Mouse (Mus musculus) heart, embryonic 13.5 days (tissue): ENCODE data around the gene Spint2. TPM values are rescaled to one million over a fixed set of nuclear protein-coding genes. Genes with fewer than 3 reads are reported as not detected.
A peak's percentile ranks its signal among the peaks of the same experiment; 100 is the strongest.
"Not testable (repeated sequence)": the region's sequence is repeated elsewhere in the genome, so short reads cannot be mapped to it uniquely, and the experiment has no call there.

ENCODE experiments used
- ATAC-seq: fragments of 200-750 bp; cut with Nextera tagmentation; 2 replicates; pipeline ENCODE4 v1.8.0; 2017; ENCODE audit warnings: moderate TSS enrichment; ENCODE audit not compliant: insufficient number of reproducible peaks, low FRiP score, low TSS enrichment; ENCODE audit errors: extremely low read depth
- H3K27ac ChIP-seq: fragments of 300-500 bp; sonication (generic); replicated peaks from 2 replicates; pipeline ENCODE4 v1.5.1; 2015; ENCODE audit warnings: moderate library complexity, mild to moderate bottlenecking, inconsistent platforms
- H3K27me3 ChIP-seq: fragments of 300-500 bp; sonication (generic); replicated peaks from 2 replicates; pipeline ENCODE4 v1.6.1; 2015; ENCODE audit warnings: mild to moderate bottlenecking, inconsistent platforms
- H3K36me3 ChIP-seq: fragments of 300-500 bp; sonication (generic); 2 replicates; pipeline ENCODE4 v1.6.1; 2015; ENCODE audit warnings: mild to moderate bottlenecking, inconsistent platforms
- H3K4me1 ChIP-seq: fragments of 300-500 bp; sonication (generic); 2 replicates; pipeline ENCODE4 v1.6.1; 2015; ENCODE audit warnings: inconsistent platforms
- H3K4me2 ChIP-seq: fragments of 300-500 bp; sonication (generic); 2 replicates; pipeline ENCODE4 v1.6.1; 2015; ENCODE audit warnings: inconsistent platforms, mild to moderate bottlenecking, moderate library complexity
- H3K4me3 ChIP-seq: fragments of 300-500 bp; sonication (generic); 2 replicates; pipeline ENCODE4 v1.5.1; 2015; ENCODE audit warnings: moderate library complexity, mild to moderate bottlenecking, inconsistent platforms
- H3K9ac ChIP-seq: fragments of 300-500 bp; sonication (generic); 2 replicates; pipeline ENCODE4 v1.6.1; 2015; ENCODE audit warnings: inconsistent platforms, mild to moderate bottlenecking, moderate library complexity
- H3K9me3 ChIP-seq: fragments of 300-500 bp; sonication (generic); 2 replicates; pipeline ENCODE4 v1.6.1; 2016; ENCODE audit warnings: inconsistent platforms
- WGBS: fragments of 180-500 bp; shearing (Covaris S2); methylation state at CpG from one replicate; pipeline ENCODE4 v1.1.7; 2015; ENCODE audit warnings: mixed read lengths; 5-methylcytosine and 5-hydroxymethylcytosine counted together
- polyA plus RNA-seq: library from polyadenylated mRNA; unstranded; fragments of >200 nt; fragmentation: Nextera tagmentation; extraction: Ambion mirVana; gene quantifications from 2 replicates; pipeline ENCODE4 v1.2.1, GENCODE M21; 2015

The Spint2 gene
- polyA plus RNA-seq, 1 experiment from 2014 or later: 111 TPM

DNA sequence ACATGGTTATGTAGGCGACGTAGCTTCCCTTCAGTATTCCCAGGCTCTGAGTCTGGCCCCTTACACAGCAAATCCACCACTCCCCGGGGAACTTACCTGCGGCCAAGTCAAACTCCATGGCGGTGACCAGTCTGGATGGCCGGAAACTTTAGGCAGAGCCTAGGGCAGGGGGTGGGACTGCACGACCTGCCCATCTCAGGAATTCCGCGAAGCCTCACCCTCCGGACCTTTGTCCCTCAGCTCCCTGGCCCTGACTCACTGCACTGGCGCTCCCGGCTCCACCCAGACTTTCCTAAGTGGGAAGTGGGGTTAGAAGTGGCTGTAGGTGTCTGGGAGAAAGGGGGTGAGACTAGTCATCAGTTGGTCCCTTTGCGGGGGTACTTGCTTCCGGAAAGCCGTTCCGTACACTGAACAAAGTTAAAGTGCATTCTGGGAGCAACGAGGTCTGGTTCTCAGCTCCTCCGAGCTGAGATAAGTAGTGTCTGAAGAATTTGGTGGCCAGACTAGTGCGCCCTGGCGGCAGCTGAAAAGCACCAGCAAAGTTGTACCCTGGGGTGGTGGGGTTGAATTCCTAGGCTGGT is 33.4 kb downstream of the Spint2 start, which contains the start of gene 2200002D01Rik:
TSS of gene 2200002D01Rik (minus strand) at position 206 of the 581 bp plus-strand sequence.
- Histone ChIP-seq H3K4me1 (peaks cover 39% of the 10 kb centered on the region), H3K27me3 (no peaks in the 10 kb centered on the region), H3K9me3 (no peaks in the 10 kb centered on the region), H3K4me3 (peak within 1 kb of the TSS; percentile 51), H3K4me2 (peak within 1 kb of the TSS; percentile 81), H3K36me3 (peaks cover 33% of the 10 kb centered on the region), H3K9ac (peak within 1 kb of the TSS; percentile 75), H3K27ac (peak within 1 kb of the TSS; percentile 24; the same call in 1 of the 2 replicates)
- WGBS: 4% methylated on average over 20 of the region's 20 CpGs
- ATAC-seq: peak; percentile 38; the same call in 1 of the 2 replicates

DNA sequence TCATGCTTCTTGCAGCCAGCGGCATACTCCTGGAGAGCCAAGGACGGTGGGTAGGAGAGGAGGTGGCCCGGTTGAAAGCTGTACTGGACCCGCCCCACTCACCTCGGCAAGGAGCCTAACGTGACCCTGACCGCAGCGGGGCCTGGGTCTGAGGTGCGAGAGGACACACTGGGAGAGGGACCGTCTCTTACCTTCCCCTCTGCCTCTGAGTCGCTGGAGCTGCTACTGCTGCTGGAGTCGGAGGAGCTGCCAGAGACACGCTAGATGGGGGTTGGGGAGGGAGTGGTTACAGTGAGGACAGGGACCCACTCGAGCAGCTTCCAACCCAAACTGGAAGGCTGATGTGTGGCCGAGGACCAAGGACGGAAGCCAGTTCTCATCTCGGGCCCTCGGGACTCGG is 34.0 kb downstream of the Spint2 start:
- peak overlapping the region; percentile 81 for H3K4me2 ChIP-seq

DNA sequence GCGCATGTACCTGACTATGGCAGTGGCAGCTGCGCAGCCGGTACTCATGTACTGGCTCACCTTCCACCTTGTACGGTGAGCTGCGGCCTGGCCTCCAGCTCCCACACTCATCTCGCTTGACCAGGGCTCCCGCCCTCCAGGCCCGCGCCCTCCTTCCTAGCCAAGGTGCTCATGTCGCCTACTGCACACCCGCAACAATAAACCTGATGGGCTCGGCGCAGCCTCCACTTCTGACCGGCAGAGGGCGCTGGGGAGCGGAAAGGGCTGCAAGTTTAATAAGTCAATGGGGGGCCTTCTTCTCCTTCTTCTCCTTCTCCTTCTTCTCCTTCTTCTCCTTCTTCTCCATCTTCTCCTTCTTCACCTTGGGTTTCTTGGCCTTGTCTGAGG is 34.4 kb downstream of the Spint2 start:
- H3K36me3 ChIP-seq: peaks cover 33% of the 10 kb centered on the region
- WGBS: 21% methylated on average over 16 of the region's 16 CpGs
- H3K27ac ChIP-seq: no peak overlapping the region
- H3K4me2 ChIP-seq: peak overlapping the region; percentile 81
- peak overlapping the region; percentile 51 for H3K4me3 ChIP-seq
- peak overlapping the region; percentile 75 for H3K9ac ChIP-seq
- no peaks in the 10 kb centered on the region for H3K27me3 ChIP-seq
- peaks cover 34% of the 10 kb centered on the region for H3K4me1 ChIP-seq
- no peak for ATAC-seq
- no peaks in the 10 kb centered on the region for H3K9me3 ChIP-seq

More for the DNA sequence above, 34.0 kb downstream of the Spint2 start:
- Histone ChIP-seq H3K36me3 (peaks cover 33% of the 10 kb centered on the region), H3K9ac (peak overlapping the region; percentile 75), H3K27me3 (no peaks in the 10 kb centered on the region), H3K4me1 (peaks cover 34% of the 10 kb centered on the region), H3K27ac (peak overlapping the region; percentile 24; the same call in 1 of the 2 replicates), H3K4me3 (peak overlapping the region; percentile 51), H3K9me3 (no peaks in the 10 kb centered on the region)
- no peak for ATAC-seq
- 9% methylated on average over 19 of the region's 19 CpGs for WGBS

DNA sequence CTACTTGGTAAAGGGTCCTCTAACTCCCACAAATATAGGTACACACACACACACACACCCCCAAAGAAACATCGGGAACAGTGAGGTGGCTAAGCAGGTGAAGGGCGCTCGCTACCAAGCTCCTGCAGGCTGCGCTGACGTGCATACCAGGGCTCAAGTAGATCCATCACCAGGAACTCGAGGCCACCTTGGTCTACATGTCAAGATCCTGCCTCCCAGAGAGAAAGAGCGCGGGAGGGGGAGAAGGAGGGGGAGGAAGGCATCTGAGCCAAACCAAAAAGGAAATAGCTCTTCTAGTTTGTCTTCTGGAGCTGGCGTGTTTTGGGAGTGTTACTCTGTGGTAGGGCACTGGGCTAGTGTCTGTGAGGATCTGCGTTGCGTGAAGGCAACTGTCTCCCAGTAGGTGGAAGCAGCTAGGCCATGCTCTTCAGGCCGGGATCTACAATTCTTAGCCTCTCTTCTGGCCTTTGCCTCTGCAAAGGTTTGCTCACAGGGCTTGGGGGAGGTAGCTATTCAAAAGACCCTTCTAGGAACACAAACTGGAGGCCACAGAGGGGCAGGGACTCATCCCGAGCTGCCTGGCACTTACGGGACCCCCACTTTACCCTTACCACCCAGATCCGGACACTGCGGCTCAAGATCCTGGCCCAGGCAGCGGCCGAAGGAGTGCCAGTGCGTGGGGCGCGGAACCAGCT is 34.9 kb downstream of the Spint2 start:
- WGBS: 74% methylated on average over 21 of the region's 21 CpGs
- no peaks in the 10 kb centered on the region for H3K9me3 ChIP-seq
- no peak for ATAC-seq
- H3K36me3 ChIP-seq: peaks cover 33% of the 10 kb centered on the region
- H3K4me2 ChIP-seq: peak overlapping the region; percentile 81
- H3K27me3 ChIP-seq: no peaks in the 10 kb centered on the region
- H3K4me1 ChIP-seq: peaks cover 34% of the 10 kb centered on the region
- peak overlapping the region; percentile 51 for H3K4me3 ChIP-seq
- H3K9ac ChIP-seq: peak overlapping the region; percentile 30; the same call in 1 of the 2 replicates
- H3K27ac ChIP-seq: no peak overlapping the region

DNA sequence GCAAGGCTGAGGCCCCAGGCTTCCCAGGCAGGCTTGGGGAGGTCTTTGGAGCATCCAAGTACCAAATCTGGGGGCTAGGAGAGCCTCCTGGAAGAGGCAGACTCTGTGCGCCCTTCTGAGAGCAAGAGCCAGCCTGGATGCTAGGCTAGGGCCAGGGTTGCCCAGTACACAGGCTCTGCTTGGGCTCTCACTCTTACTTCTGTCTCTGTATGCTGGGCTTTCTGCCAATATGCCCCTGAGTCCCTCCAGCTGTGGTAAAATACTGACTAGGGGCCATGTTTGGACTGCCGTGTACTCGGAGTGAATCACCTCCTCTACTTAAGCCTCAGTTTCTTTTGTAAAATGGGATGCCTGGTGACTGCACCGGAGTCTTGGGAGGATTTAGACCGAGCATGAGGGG is 35.7 kb downstream of the Spint2 start:
- H3K4me2 ChIP-seq: no peak overlapping the region
- no peaks in the 10 kb centered on the region for H3K9me3 ChIP-seq
- ATAC-seq: no peak
- H3K36me3 ChIP-seq: peaks cover 38% of the 10 kb centered on the region
- H3K27me3 ChIP-seq: no peaks in the 10 kb centered on the region
- H3K27ac ChIP-seq: no peak overlapping the region
- peaks cover 34% of the 10 kb centered on the region for H3K4me1 ChIP-seq
- 65% methylated on average over 5 of the region's 5 CpGs for WGBS
- H3K4me3 ChIP-seq: no peak overlapping the region
- H3K9ac ChIP-seq: 0 out of 2 replicates have a peak overlapping the region, but pooled peaks have one; percentile 7

DNA sequence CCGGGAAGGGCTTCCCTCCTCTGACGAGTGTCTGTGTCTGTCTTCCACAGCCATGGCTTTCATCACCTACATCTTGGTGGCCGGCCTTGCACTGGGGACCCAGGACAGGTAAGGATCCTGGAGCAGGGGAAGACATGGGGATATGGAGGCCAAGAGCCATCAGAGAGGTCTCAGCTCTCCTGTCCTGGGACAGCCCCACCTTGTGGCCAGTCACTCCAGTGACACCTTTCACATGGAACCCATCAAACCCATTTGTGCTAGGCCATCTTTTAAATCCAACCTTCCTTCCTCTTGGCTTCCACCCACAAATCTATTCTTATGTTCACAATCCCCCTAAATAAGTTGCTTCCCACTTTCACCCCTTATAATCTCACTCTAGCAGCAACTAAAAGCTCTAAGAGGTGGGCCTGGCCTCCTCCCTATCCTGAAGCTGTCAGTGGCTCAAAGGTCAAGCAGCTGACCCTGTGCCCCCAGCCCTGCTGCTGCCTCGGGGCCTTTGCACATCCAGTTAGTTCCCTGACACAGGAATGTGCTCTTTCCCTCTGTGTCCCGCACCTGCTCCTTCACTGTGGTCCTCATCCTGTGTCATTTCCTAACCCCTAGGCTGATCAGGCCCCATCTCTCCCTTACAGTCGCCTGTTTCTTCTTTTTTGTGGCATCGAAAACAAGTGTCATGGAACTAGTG is 36.8 kb downstream of the Spint2 start:
- Histone ChIP-seq H3K4me2 (no peak overlapping the region), H3K4me1 (peaks cover 38% of the 10 kb centered on the region), H3K27ac (no peak overlapping the region), H3K36me3 (peaks cover 38% of the 10 kb centered on the region), H3K9ac (no peak overlapping the region), H3K4me3 (no peak overlapping the region), H3K9me3 (no peaks in the 10 kb centered on the region), H3K27me3 (no peaks in the 10 kb centered on the region)
- no peak for ATAC-seq
- 76% methylated on average over 7 of the region's 7 CpGs for WGBS

DNA sequence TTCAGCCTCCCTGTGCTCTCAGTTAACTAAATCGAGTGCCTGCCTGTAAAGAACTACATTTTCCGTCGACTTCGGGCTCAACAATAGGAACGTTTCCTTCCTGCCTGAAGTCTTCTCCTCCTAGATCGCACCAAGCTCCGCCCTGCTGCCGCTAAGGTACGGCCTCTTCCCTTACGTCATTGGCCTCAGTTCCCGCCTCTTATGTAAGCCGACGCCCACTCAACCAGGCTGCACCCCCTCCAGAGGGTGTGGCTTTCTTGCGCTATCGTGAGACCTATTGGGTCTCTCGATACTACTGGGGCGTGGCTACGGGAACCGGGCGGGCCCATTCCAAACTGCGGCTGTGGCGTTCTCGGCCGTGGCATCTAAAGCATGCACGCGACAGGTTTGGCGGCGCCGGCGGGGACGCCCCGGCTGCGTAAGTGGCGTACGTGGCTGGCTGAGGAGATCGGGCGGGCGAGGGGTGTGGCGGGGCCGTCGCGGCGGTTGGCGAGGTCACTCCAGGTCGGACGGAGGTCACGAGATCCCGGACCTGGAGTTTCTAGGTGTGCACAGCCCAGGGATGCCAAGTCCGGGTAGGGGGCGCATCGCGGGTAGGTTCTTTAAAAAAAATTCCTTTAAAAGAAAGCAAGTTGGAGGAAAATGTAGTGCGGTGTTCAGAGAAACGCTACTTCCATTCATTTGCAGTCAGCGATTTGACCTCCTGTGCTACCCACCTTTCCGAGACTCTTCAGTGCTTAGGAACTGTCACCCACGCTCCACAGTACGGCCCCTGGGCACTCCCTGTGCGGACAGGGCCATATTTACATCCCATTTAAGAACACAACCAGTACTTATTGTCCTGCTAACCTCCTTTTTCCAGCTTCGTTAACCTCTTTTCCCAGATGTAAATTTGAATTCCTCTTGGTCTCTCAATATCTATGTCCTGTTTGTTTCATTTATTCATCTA is 43.4 kb downstream of the Spint2 start, which contains the start of gene Yif1b:
TSS of gene Yif1b (plus strand) at position 311 of the 949 bp plus-strand sequence.
- no peaks in the 10 kb centered on the region; the same call in 1 of the 2 replicates for H3K27me3 ChIP-seq
- H3K4me1 ChIP-seq: peaks cover 36% of the 10 kb centered on the region
- H3K4me2 ChIP-seq: peak within 1 kb of the TSS; percentile 75
- no peaks in the 10 kb centered on the region for H3K9me3 ChIP-seq
- peak; percentile 97 for ATAC-seq
- H3K27ac ChIP-seq: peak within 1 kb of the TSS; percentile 95
- peaks cover 4% of the 10 kb centered on the region; the same call in 1 of the 2 replicates for H3K36me3 ChIP-seq
- H3K4me3 ChIP-seq: peak within 1 kb of the TSS; percentile 70
- peak within 1 kb of the TSS; percentile 84 for H3K9ac ChIP-seq
- WGBS: 1% methylated on average over 60 of the region's 60 CpGs

DNA sequence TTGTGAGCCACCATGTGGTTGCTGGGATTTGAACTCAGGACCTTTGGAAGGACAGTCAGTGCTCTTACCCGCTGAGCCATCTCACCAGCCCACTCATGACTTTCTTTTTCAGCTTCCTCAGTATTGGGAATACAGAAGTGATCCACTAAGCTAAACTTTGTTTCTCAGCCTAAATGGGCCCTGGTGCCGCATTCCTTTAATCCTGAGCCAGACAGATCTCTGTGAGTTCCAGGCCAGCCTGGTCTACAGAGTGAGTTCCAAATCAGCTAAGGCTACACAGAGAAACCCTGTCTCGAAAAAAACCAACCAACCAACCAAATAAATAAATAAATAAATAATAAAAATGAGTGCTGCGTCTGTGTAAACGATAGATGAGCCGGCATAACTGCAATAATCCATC is 44.1 kb downstream of the Spint2 start:
- peak overlapping the region; percentile 70 for H3K4me3 ChIP-seq
- H3K36me3 ChIP-seq, H3K9me3 ChIP-seq, ATAC-seq, H3K27me3 ChIP-seq: not testable (repeated sequence)
- H3K4me2 ChIP-seq: peak overlapping the region; percentile 75
- H3K27ac ChIP-seq: peak overlapping the region; percentile 95
- WGBS: 27% methylated on average over 6 of the region's 6 CpGs
- H3K9ac ChIP-seq: peak overlapping the region; percentile 82
- H3K4me1 ChIP-seq: peaks cover 39% of the 10 kb centered on the region

DNA sequence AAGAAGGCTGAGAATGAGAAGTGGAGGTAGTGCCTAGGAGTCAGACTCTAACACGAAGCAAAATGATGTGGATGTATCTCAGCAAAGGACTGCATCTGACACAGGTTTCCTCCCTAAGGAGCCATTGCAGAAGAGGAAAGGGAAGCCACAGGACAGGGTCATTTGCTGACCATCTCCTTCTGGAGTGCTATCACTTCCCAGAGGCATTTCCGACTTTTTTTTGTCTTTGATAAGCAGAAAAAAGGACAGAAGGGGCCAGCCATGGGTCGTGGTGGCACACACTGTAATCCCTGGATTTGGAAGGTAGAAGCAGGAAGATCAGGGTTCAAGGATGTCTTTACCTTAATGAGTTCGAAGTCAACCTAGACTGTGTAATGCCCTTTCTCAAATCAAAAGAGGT is 45.1 kb downstream of the Spint2 start:
- Histone ChIP-seq H3K4me2 (no peak overlapping the region), H3K4me1 (peaks cover 47% of the 10 kb centered on the region), H3K27me3 (peaks cover 14% of the 10 kb centered on the region), H3K9ac (no peak overlapping the region), H3K36me3 (peaks cover 4% of the 10 kb centered on the region; the same call in 1 of the 2 replicates), H3K27ac (peak overlapping the region; percentile 58), H3K4me3 (no peak overlapping the region), H3K9me3 (no peaks in the 10 kb centered on the region)
- 62% methylated on average over 4 of the region's 4 CpGs for WGBS
- no peak for ATAC-seq

DNA sequence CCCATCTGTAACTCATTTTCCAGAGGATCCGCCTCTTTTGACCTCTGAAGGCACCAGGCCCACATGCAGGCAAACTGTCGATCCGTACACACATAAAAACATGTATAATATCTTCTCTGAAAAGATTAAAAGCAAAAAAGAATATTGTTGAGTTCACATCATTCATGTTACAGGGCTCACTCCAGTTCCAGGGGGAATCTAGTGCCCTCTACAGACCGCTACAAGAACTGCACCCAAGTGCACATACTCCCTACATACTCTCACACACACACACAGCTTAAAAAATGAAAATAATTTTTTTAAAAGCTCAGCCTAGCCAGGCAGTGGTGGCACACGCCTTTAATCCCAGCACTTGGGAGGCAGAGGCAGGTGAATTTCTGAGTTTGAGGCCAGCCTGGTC is 47.1 kb downstream of the Spint2 start:
- H3K4me1 ChIP-seq: peaks cover 50% of the 10 kb centered on the region
- 79% methylated on average over 5 of the region's 5 CpGs for WGBS
- ATAC-seq: no peak
- peaks cover 28% of the 10 kb centered on the region for H3K27me3 ChIP-seq
- 0 out of 2 replicates have a peak, but pooled peaks cover 6% of the 10 kb centered on the region for H3K36me3 ChIP-seq
- H3K4me2 ChIP-seq: no peak overlapping the region
- H3K4me3 ChIP-seq: no peak overlapping the region
- H3K9me3 ChIP-seq: no peaks in the 10 kb centered on the region
- no peak overlapping the region for H3K9ac ChIP-seq
- H3K27ac ChIP-seq: peak overlapping the region; percentile 75
